Mouse (Mus musculus): ENCODE results near the gene Krt75. TPM values are rescaled to one million over a fixed set of nuclear protein-coding genes. Genes with fewer than 3 reads are reported as not detected.

Gene Krt75
- polyA plus RNA-seq (2021; fragmentation: Nextera tagmentation) = not detected in 2 replicates
- long read RNA-seq, experiment 1 = 0 reads
- long read RNA-seq, experiment 2 = 0 reads

DNA sequence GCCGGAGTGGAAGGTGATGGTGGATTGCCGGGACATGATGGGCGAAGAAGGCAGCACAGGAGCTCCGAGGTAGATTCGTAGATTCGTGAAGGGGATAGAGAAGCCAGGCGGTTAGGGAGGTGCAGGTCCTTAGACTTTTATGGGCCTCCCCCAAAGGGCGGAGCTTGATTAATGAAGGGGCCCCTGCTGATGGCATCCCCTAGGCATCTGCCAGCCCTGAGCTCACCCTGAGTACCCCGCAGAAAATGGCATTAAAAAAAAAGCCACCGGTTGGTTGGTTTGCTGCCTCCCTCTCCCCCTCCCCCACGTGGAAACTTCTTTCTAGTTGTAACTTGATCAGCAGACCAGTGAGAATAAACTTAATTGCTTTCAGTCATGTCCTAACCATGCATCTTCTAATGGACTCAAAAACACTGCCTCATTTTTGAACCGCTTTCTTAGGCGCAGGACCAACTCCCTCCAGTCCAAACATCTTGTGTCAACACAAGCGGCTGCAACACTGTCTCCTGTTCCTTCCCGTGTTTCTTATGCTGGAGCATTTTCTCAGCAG is at the start of gene Krt75:
Krt75 (minus strand) TSS at position 109 of the 550 bp plus-strand sequence.

DNA sequence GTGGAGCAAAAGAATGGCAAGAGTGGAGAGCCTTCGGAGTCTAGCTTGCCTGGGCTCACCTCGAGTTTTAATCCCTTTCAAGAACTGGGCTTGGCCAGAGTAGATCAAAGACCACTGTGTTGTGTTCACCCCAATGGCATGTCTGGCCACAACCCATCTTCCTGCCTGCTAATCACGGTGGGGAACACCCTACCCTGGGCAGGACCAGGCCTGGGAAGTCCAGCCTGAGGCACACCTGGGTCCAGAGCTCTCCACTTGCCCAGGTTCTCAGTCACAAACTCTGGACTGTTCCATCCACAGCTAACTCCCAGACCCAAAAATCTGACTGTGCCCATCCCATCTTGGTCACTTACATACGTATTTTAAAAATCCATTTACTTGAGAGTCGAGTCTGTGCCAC is 10.9 kb downstream of the Krt75 start, which contains the start of gene Krt90:
Krt90 (minus strand) TSS at position 101 of the 400 bp plus-strand sequence.

DNA sequence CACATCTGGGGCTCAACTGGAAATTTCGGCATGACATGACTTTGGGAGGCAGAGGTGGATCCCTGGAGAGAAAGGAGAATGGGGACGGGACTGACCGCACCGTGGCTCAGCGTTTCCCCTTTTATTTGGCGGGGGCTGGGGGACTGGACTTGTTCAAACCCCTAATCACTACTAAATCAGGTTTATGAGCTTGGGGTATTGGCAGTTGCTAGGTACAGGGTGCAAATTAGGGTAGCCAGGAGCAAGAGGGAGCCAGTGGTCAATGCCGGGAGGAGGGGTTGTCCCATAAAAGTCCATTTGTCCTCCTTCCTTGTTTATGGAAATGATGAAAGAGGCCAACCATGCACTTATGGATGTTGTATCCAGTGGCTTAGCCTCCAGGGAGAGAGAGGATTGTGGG is 23.1 kb downstream of the Krt75 start, which contains the start of gene Krt82:
Krt82 (minus strand) TSS at position 101 of the 400 bp plus-strand sequence.

DNA sequence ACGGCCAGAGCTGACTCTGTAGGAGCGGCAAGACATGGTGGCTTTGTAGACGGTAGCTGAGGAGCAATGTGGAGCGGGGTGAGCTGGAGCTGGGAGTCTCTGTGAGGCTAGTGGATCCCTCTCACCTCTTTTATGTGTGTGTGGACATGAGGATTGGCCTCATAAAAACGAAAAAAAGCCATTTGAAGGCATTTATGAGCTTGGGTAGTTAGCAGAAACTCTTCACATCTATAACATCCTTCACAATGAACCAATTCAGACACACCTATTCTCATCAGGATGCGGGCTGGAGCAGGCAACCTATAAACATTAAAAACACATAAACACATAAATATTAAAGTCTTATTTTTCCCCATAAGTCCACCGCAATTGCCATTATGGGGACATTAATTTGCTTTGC is 41.0 kb downstream of the Krt75 start, which contains the start of gene Krt84:
Krt84 (minus strand) TSS at position 101 of the 400 bp plus-strand sequence.

DNA sequence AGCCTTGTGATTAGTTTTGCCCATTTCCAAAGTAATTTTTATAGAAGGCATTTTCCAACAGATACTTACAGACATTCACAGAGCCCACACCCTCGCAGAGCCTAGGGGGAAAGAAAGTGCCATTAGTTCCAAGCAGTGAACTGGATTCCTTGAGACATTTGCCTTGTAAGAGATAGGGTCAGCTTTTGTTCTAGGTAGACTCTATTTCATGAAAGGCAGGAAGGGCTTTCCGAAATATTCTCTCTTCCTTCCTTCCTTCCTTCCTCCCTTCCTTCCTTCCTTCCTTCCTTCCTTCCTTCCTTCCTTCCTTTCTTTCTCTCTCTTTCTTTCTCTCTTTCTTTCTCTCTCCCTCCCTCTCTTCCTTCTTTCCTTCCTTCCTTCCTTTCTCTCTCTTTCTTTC is 56.5 kb downstream of the Krt75 start, which contains the start of gene Gm49425:
Gm49425 (minus strand) TSS at position 101 of the 400 bp plus-strand sequence.

Small RNA genes within 50 kb of the gene (microRNA-seq; reads per million reads assigned to microRNA genes)
- gene Gm44393 (not detected), gene Gm44460 (not detected)

Other genes starting within 250 kb of the Krt75 start
- 0.18 TPM in 1 of 2 replicates, not detected in the other for gene Krt80, start 203.7 kb downstream of the Krt75 start, polyA plus RNA-seq (2021; fragmentation: Nextera tagmentation)
- 0.04 and 0.23 TPM in 2 replicates for gene Krt7, start 162.9 kb downstream of the Krt75 start, polyA plus RNA-seq (2021; fragmentation: Nextera tagmentation)
- 0.18 and 0.29 TPM in 2 replicates for gene Krt87, start 135.1 kb downstream of the Krt75 start, polyA plus RNA-seq (2021; fragmentation: Nextera tagmentation)
- gene Krt88, start 126.2 kb downstream of the Krt75 start, polyA plus RNA-seq (2021; fragmentation: Nextera tagmentation) = not detected in 2 replicates
- not detected in 2 replicates for gene Krt81, start 110.2 kb downstream of the Krt75 start, polyA plus RNA-seq (2021; fragmentation: Nextera tagmentation)
- not detected in 2 replicates for gene Krt86, start 100.4 kb downstream of the Krt75 start, polyA plus RNA-seq (2021; fragmentation: Nextera tagmentation)
- gene Krt83, start 82.4 kb downstream of the Krt75 start, polyA plus RNA-seq (2021; fragmentation: Nextera tagmentation) = not detected in 2 replicates
- gene Gm49425, start 56.6 kb downstream of the Krt75 start, polyA plus RNA-seq (2021; fragmentation: Nextera tagmentation) = not detected in 2 replicates
- gene Krt84, start 41.1 kb downstream of the Krt75 start, polyA plus RNA-seq (2021; fragmentation: Nextera tagmentation) = not detected in 2 replicates
- not detected in 2 replicates for gene Krt82, start 23.2 kb downstream of the Krt75 start, polyA plus RNA-seq (2021; fragmentation: Nextera tagmentation)
- gene Krt90, start 11.0 kb downstream of the Krt75 start, polyA plus RNA-seq (2021; fragmentation: Nextera tagmentation) = 0.15 and 0.21 TPM in 2 replicates
- gene Gm5414, start 54.3 kb upstream of the Krt75 start, polyA plus RNA-seq (2021; fragmentation: Nextera tagmentation) = not detected in 2 replicates
- not detected in 2 replicates for gene Gm5478, start 73.5 kb upstream of the Krt75 start, polyA plus RNA-seq (2021; fragmentation: Nextera tagmentation)
- gene Krt6b, start 106.4 kb upstream of the Krt75 start, polyA plus RNA-seq (2021; fragmentation: Nextera tagmentation) = not detected in 2 replicates
- gene Krt6a, start 120.4 kb upstream of the Krt75 start, polyA plus RNA-seq (2021; fragmentation: Nextera tagmentation) = not detected in 2 replicates
- gene Krt5, start 139.0 kb upstream of the Krt75 start, polyA plus RNA-seq (2021; fragmentation: Nextera tagmentation) = 0.38 and 0.46 TPM in 2 replicates
- gene Krt71, start 169.2 kb upstream of the Krt75 start, polyA plus RNA-seq (2021; fragmentation: Nextera tagmentation) = not detected in 2 replicates
- gene Krt72, start 212.6 kb upstream of the Krt75 start, polyA plus RNA-seq (2021; fragmentation: Nextera tagmentation) = not detected in 2 replicates
- 3.9 and 4.0 TPM in 2 replicates for gene Krt73, start 228.4 kb upstream of the Krt75 start, polyA plus RNA-seq (2021; fragmentation: Nextera tagmentation)
- gene Krt2, start 244.3 kb upstream of the Krt75 start, polyA plus RNA-seq (2021; fragmentation: Nextera tagmentation) = 0.48 and 1.0 TPM in 2 replicates